Mouse (Mus musculus) testis, postnatal 10 days (tissue): ENCODE measurements around the gene Arhgap32.

Experiments used
- DNase-seq: peaks from one replicate; pipeline ENCODE4 v3.0.0; 2021; ENCODE audit warnings: low spot score

Arhgap32 gene

DNA sequence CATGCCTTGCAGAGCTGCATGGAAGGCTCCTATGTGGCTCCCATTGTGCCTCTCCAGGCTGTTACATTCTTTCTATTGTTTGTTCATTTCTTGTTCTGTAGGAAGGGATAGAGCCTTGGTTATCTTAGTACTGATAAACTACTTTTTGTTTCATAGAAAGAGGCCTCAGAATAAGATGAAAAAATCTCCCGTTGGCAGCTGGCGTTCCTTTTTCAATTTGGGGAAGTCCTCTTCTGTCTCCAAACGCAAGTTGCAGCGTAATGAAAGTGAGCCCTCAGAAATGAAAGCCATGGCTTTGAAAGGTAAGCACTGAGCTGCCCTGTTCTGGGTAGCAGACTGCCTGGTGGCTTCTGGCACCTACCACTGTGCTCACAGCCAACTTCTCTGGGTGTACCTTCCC, 134.6 kb downstream of the Arhgap32 start:
- no peak for DNase-seq

DNA sequence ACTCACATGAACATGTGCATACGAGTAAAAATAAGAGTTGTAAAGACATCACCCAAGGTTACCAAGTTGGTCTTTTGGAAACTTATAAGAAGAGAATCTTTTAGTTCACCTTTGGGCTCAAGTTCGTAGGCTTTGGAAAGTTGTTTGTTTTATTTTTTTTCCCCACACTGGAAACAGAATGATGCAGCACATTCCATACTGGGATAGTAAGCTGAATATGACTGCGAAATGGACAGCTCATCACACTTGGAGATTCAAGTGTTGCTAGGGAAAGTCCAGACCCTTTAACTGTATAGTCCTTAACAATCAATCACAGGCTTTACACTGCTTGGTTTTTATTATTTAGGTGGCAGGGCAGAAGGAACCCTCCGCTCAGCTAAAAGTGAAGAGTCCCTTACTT, 137.8 kb downstream of the Arhgap32 start:
- DNase-seq = no peak

DNA sequence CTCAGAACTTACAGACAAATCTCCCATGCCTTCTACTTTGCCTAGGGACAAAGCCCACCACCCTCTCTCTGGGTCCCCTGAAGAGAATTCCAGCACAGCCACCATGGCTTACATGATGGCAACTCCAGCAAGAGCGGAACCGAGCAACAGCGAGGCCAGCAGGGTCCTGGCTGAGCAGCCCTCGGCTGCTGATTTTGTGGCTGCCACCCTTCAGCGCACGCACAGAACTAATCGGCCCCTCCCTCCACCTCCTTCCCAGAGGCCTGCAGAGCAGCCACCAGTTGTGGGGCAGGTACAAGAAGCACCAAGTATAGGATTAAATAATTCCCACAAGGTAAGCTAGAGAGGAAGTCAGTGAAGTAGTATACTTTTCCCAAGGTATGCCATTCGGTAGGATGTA, 141.4 kb downstream of the Arhgap32 start:
- no peak for DNase-seq

DNA sequence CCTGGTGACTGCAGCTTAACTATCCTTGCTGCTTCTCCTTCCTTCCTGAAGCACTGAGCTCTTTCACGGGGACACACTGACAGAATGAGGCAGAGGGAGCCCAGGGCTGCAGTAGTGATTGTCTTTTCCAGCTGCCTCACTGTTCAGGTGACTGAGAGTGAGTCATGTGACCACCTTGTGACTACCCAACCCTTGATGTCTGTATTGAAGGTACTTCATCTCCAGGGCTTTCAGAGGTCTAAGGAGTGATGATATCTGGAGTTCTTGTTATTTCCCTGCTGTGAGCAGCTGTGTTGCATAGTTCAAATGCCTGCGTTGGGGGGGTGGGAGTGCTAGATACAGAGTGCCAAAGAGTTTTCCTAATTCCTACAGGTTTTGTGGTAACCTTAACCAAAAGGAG, 141.9 kb downstream of the Arhgap32 start:
- DNase-seq = no peak

DNA sequence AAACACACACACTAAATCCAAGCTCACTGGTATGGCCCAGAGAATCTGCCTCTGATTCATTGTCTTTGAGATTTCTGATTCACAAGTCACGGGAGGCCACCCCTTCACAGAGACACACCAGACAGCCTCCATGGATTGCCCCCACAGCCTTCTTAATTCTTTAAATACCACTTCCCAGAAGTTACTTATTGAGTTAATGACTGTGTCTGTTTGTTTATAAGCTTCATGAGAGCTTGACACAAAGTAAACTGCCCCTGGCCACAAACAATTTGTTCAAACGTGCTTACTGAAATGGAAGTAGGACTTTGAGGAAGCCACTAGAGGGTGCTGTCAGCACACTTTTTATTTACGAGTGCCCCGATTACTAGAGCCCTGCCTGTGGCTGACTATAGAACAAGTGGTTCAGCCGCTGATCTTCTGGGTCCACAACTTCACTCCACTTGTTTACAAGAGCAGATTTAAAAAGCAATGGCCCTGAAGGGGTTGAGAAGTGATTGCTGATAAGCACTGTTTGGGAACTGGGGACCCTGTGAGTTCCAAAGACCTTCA, 156.0 kb downstream of the Arhgap32 start:
- peak; percentile 67 for DNase-seq

DNA sequence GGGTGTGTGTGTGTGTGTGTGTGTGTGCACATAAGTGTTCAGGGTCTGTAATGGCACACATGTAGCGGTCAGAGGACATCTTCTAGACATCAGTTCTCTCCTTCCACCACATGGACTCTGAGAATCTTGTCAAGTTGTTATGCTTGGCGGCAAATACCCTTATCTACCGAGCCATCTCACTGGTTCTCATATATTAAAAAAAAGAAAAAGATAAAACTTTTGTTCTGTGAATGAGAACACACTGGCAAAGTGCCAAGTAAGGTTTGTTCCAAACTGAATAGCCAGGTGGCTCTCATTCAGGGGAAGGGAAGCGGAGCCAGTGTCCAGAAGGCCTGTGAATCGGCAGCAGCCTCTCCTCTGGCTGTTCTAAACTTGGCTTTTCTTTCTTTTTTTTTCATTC, 162.1 kb downstream of the Arhgap32 start:
- DNase-seq = no peak

DNA sequence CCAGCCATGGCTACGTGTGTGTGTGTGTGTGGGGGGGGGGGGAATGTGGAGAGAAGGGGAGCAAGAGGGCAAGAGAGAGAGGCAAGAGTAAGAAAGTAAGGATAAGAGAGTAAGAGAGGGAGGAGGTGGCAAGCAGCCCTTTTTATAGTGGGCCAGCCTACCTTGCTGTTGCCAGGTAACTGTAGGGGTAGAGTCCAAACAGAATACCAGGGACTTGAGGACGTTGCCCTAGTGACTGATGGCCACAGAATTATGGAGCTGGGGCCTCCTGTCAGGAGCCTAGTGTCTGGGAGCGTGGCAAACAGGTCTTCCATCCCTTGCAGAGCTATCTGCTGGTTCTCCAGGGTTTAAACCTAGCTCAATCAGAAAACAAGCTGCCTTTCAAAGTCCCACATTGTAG, 163.9 kb downstream of the Arhgap32 start:
- no peak for DNase-seq

DNA sequence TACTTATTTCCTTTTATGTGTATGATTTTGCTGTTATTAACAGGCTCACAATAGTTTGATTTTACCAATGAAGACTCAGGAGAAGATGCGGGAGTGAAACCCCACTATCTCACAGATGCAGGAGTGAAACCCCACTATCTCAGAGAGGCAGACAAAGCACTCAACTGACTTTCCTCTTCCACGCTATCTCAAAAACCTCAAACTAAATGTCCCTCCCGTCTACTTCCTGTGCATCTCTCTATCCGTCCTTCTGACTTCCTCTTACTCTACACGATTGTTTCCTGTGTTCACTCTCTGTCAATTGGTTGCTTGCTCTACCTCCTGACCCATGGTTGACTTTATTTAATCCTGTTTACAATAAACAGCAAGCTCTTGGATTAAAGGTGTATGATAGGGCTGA, 164.5 kb downstream of the Arhgap32 start:
- DNase-seq = no peak

DNA sequence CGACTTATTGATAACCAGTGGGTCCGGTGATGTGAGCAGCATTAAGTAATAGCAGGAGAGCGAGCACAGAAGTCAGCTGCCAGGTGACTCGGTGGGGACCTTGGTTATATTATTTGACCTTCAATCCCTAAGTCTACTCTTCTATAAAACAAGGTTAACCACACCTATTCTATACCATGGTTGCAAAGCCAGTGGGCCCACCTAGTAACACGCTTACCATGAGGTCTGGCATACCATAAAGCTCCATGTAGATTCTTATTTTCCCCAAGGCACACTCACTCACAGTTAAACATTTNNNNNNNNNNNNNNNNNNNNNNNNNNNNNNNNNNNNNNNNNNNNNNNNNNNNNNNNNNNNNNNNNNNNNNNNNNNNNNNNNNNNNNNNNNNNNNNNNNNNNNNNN, 167.7 kb downstream of the Arhgap32 start:
- no peak for DNase-seq

DNA sequence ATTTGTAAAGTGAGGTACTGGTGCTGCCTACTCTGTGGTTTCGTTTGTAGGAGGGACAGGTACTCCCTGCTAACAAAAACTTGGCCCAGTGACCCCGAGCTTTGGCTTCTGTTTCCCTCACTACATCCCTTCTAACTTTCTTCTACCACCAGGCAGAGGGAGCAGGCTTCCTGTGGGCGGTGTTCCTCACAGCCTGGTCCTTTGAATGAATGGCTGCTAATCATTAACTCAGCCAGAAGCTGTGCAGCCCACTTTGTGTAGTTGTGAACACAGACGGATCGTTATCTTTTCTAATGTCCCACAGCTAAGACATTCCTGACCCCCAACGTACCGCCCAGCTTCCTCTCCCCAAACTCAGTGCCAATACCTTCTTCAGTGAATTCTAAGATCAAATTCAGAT, 175.7 kb downstream of the Arhgap32 start:
- no peak for DNase-seq

DNA sequence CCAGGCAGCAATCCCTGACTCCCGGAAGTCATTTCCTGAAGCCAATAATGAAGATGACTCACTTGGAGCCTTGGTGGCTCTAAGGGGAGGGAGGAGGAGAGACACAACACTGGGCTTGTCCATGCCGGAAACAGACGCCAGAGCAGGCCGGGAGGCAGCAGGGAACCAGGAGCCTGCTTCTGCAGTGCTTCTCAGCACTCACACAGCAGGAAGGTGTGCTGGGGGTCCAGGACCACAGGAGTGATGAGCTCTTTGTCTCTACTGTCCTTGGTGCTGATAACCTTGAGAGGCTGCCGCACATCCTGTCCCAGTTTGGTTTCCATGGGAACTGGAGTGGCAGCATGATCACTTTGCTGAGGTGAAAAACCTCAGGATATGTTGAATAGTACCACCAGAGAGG, 176.8 kb downstream of the Arhgap32 start:
- no peak for DNase-seq

DNA sequence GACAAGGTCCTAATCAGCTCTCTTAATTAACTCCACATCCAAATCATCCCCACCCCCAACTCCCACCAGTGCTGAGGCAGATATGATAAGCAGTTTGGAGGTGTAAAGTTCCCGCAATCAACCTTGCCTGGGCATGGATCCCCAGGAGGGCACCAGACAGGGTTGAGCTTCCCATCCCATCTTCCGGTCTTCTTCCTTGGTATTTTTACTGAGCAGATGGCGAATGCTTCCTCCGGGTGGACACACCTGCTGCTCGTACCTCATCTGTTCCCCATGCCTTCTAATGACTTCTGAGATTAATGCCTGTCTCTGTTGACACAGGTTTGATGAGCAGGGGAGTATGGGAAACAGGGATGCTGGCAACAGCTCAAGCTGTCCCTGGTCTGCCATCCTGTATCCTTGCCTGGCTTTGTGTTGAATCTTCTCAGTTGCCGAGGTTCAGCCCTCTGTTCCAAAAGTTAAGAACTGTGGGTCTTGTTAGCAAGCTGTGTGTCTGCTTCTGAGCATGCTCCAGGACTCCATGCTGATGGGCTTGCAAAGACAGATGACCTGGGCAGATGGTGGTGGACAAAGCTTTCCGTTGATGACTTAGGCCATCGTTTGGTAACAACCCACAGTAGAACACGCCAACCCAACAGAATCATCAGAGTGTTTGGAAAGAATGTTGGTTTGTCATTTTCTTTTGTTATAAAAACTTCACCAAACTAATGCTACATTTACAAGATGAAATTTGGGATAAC, 179.3 kb downstream of the Arhgap32 start:
- DNase-seq = no peak

DNA sequence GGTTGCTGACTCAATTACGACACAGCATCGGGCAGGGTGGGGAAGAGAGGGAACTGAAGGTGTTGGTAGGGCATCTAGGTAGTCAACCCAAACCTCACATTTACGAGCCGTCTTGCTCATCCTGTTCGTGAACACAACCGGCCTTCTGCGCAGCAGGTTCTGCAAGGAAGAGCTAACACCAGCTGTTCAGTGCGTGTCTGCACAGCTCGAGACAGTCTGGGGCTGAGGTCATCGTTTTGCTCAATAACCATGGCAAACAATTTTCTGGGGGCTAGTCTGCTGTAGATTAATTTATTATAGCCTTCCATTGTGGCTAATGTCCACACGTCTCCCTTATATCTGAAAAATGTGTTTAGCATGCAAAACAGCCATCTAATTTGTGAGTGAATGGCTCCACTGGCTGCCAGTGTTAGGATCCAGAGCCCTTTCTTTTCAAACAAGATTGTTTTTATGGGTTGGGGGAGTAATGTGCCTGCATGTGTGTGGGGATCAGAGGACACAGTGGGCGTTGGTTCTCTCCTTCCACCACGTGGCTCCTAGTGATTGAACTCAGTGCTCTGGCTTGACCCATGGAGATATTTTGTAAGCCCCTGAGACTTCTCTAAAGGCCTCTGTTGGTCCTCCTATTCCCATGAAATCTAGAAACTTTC, 186.7 kb downstream of the Arhgap32 start:
- no peak for DNase-seq

DNA sequence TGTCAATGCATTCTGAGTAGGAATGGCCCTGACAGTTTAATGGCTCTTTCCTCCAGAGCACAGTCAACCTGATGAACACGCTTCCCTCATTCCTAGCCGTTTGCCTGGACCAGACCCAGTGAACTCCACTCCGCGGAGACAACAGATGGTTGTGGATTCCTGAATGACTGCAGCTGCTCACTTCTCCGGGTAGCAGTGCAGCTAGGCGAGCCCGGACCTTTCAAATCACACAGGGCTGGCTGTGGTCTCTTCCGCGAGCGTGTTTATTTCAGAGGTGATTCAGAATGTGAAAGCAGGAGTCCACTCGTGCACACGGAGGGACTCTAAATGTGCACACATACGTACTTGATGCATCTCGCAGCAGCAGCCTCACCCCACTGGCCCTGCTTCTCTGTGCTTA, 195.8 kb downstream of the Arhgap32 start:
- DNase-seq = no peak

DNA sequence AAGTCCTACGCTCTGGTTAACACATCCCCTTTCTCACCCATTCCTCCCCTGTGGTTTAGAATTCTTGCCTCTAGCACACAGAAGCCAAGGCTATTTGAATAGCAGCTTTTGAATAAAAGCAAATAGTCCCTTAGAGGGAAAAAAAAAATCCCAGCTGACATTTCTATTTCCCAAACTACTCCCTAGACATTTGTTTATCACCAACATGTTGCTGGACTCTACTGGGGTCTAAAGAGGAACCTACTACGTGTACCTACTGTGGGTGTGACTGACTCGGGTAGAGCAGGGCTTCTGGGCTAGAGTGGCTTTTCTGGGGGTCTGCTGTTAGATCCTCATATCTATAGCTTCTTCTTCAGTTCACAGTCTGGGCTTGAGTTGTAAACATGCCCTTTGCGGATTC, 196.3 kb downstream of the Arhgap32 start:
- no peak for DNase-seq

DNA sequence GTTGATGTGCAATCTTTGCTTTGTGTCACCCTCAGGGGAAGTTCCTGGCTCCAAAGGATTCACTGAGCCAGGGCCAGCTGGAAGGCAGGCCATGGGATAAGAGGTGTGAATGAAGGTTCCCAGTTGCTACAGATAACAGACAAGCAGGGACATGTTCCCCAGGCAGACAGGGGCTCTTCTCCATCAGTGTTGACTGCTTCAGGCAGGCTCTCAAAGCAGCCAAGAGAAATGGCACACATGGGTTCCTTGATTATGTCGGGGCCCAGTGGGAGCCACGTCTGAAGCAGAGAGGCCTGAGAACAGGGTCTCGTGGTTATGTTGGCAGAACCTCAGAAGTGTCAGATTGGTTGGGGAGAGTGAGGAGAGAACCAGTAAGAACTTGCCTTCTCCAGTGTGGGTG, 198.1 kb downstream of the Arhgap32 start:
- no peak for DNase-seq

DNA sequence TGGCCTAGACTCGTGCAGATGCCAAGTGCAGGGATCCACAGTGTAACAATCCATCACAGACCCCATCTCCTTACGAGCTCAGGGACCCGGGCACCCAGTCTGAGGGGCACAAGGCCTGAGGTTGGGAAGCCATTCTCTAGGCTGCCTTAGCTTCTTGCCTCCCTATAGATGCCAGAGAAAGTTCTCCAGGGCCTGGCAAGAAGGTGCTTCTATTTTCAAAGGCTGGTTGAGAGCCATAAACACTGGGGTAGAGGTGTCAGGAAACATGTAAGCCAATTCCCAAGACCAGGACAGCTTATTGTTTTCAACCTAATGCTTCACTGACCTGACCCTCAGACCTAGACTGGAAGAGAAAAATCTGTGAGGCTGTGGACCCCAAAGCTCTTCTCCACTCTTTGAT, 200.1 kb downstream of the Arhgap32 start:
- DNase-seq = no peak
